7 mouse cellular contexts compared by ENCODE assay signal in genomic region chr11:60878675-60879294, GRCm38 (mm10). TPM values are rescaled to one million over a fixed set of nuclear protein-coding genes. Genes with fewer than 3 reads are reported as not detected.
A peak's percentile ranks its signal among the peaks of the same experiment; 100 is the strongest.
DNase-seq lines count a peak whose midpoint lies in the region; ATAC-seq and TF ChIP-seq lines count a peak whose summit lies in the region.

Tmem11 (minus strand) TSS chr11:60879272.

- peak within 1 kb of the TSS; percentile 70 for H3K4me2 ChIP-seq in intestine, postnatal 0 days (replicated peaks; ENCODE audit: low read depth)
- H3K4me2 ChIP-seq in midbrain, embryonic 12.5 days (replicated peaks), result peak within 1 kb of the TSS; percentile 74

- H3K4me3 ChIP-seq in embryonic facial prominence, embryonic 10.5 days, result peak within 1 kb of the TSS; percentile 97
- H3K4me3 ChIP-seq in intestine, postnatal 0 days (ENCODE audit: low read depth, low read length), result peak within 1 kb of the TSS; percentile 94
- peak within 1 kb of the TSS; percentile 80 for H3K4me3 ChIP-seq in midbrain, embryonic 12.5 days
- H3K4me3 ChIP-seq in small intestine, adult 2 months (ENCODE audit: low read depth, low read length), result peak within 1 kb of the TSS; percentile 90

- H3K36me3 ChIP-seq in embryonic facial prominence, embryonic 10.5 days (replicated peaks), result peaks cover 24% of the 10 kb centered on the region
- H3K36me3 ChIP-seq in intestine, postnatal 0 days (ENCODE audit: control insufficient read depth, insufficient read depth), result peaks cover 7% of the 10 kb centered on the region; the same call in 1 of the 2 replicates
- H3K36me3 ChIP-seq in midbrain, embryonic 12.5 days, result no peaks in the 10 kb centered on the region
- no peaks in the 10 kb centered on the region for H3K36me3 ChIP-seq in small intestine, adult 2 months (ENCODE audit: control insufficient read depth, insufficient read depth, low read length)

- no peaks in the 10 kb centered on the region for H3K27me3 ChIP-seq in embryonic facial prominence, embryonic 10.5 days (replicated peaks; ENCODE audit: low read depth, poor library complexity, severe bottlenecking)
- H3K27me3 ChIP-seq in intestine, postnatal 0 days (replicated peaks; ENCODE audit: control insufficient read depth, insufficient read depth, low read length), result no peaks in the 10 kb centered on the region
- H3K27me3 ChIP-seq in midbrain, embryonic 12.5 days, result no peaks in the 10 kb centered on the region
- no peaks in the 10 kb centered on the region for H3K27me3 ChIP-seq in small intestine, adult 2 months (ENCODE audit: control insufficient read depth, insufficient read depth, low read length)

- intact Hi-C loops in left cerebral cortex, postnatal 4 days (cut with DNase I), result no loop called here

- H3K4me1 ChIP-seq in embryonic facial prominence, embryonic 10.5 days, result peaks cover 47% of the 10 kb centered on the region
- H3K4me1 ChIP-seq in intestine, postnatal 0 days (replicated peaks; ENCODE audit: control insufficient read depth, insufficient read depth, low read length), result 0 out of 2 replicates have a peak, but pooled peaks cover 5% of the 10 kb centered on the region
- H3K4me1 ChIP-seq in midbrain, embryonic 12.5 days, result peaks cover 23% of the 10 kb centered on the region
- H3K4me1 ChIP-seq in small intestine, adult 2 months (ENCODE audit: control insufficient read depth, insufficient read depth, insufficient read length, low read length), result peaks cover 12% of the 10 kb centered on the region; the same call in 1 of the 2 replicates

- peak within 1 kb of the TSS; percentile 97 for H3K27ac ChIP-seq in embryonic facial prominence, embryonic 10.5 days (replicated peaks)
- peak within 1 kb of the TSS; percentile 96 for H3K27ac ChIP-seq in intestine, postnatal 0 days (ENCODE audit: low read depth, low read length)
- peak within 1 kb of the TSS; percentile 92 for H3K27ac ChIP-seq in midbrain, embryonic 12.5 days (replicated peaks)
- H3K27ac ChIP-seq in small intestine, adult 2 months (ENCODE audit: insufficient read depth, low read depth, low read length), result peak within 1 kb of the TSS; percentile 96

- peak; percentile 59 for TF ChIP-seq POLR2A in small intestine, adult 2 months (IDR thresholded peaks at IDR 0.05; ENCODE audit: low read depth, low read length)

- ATAC-seq in intestine, postnatal 0 days, result peak; percentile 97
- ATAC-seq in midbrain, embryonic 12.5 days (ENCODE audit: low FRiP score, low read depth), result peak; percentile 99

- peak; percentile 95 for DNase-seq in adrenal gland, postnatal 10 days
- peak; percentile 97 for DNase-seq in embryonic facial prominence, embryonic 10.5 days (ENCODE audit: low spot score)
- DNase-seq in gonadal fat pad, adult 2 months (ENCODE audit: low read depth), result no peak
- DNase-seq in left cerebral cortex, postnatal 4 days, result peak; percentile 97

- peak within 1 kb of the TSS; percentile 88 for H3K9ac ChIP-seq in intestine, postnatal 0 days (ENCODE audit: low read depth, low read length)
- peak within 1 kb of the TSS; percentile 86 for H3K9ac ChIP-seq in midbrain, embryonic 12.5 days (replicated peaks)

- no peaks in the 10 kb centered on the region for H3K9me3 ChIP-seq in embryonic facial prominence, embryonic 10.5 days
- H3K9me3 ChIP-seq in intestine, postnatal 0 days (ENCODE audit: control insufficient read depth), result no peaks in the 10 kb centered on the region
- H3K9me3 ChIP-seq in midbrain, embryonic 12.5 days, result no peaks in the 10 kb centered on the region

- TF ChIP-seq CTCF in intestine, postnatal 0 days (IDR thresholded peaks at IDR 0.05; ENCODE audit: low read depth), result peak; percentile 28; the same call in 1 of the 2 replicates
- no peak for TF ChIP-seq CTCF in small intestine, adult 2 months (IDR thresholded peaks at IDR 0.05; ENCODE audit: extremely low read depth, insufficient read length, insufficient replicate concordance, low read depth, low read length)

- under 1% methylated on average over 62 of the region's 62 CpGs for WGBS in embryonic facial prominence, embryonic 10.5 days
- WGBS in intestine, postnatal 0 days, result under 1% methylated on average over 62 of the region's 62 CpGs
- whole genome bisulfite sequencing in midbrain, embryonic 12.5 days, result under 1% methylated on average over 62 of the region's 62 CpGs
- WGBS in small intestine, adult 2 months, result under 1% methylated on average over 62 of the region's 62 CpGs

RNA-seq across cellular contexts. Expression of gene Tmem11, which starts in this region (rescaled TPM):
- total RNA-seq in adrenal gland, postnatal 10 days (2021), result 10 to 100 TPM; 51.9 to 54.1 TPM
- polyA plus RNA-seq in embryonic facial prominence, embryonic 10.5 days (2016; fragmentation: Nextera tagmentation; extraction: Ambion mirVana), result 69.5 and 71.6 TPM in 2 replicates
- polyA plus RNA-seq in gonadal fat pad, adult 2 months (2012; rRNA removed), result 69.1 TPM in 2 replicates
- 34.6 and 39.3 TPM in 2 replicates for polyA plus RNA-seq in intestine, postnatal 0 days (2015; fragmentation: Nextera tagmentation; extraction: Ambion mirVana)
- 10 to 100 TPM; 26.5 to 26.8 TPM for total RNA-seq in left cerebral cortex, postnatal 4 days (2021)
- polyA plus RNA-seq in midbrain, embryonic 12.5 days (2016; fragmentation: Nextera tagmentation; extraction: Ambion mirVana), result 48.3 and 49.7 TPM in 2 replicates
- polyA plus RNA-seq in small intestine, adult 2 months (2012; rRNA removed), result 35.6 and 55.5 TPM in 2 replicates
